Mouse (Mus musculus) Muller cell, postnatal 12 days (primary cell): Measurements from ENCODE around the gene Nrl.

ENCODE experiments used
- DNase-seq: peaks from one replicate; pipeline ENCODE4 v3.0.0-alpha.2; 2015; ENCODE audit errors: inconsistent ontology term

The Nrl gene

GRCm38 (mm10) chr14:55524785-55525184 is at the start of gene Nrl:
Gene Nrl (minus strand): TSS chr14:55524981.
- no peak for DNase-seq

GRCm38 (mm10) chr14:55571760-55572159 is 47.0 kb upstream of the Nrl start:
- no peak for DNase-seq

GRCm38 (mm10) chr14:55570588-55570987 is 45.8 kb upstream of the Nrl start:
- no peak for DNase-seq

GRCm38 (mm10) chr14:55567496-55567895 is 42.7 kb upstream of the Nrl start:
- DNase-seq: no peak

- DNase-seq: no peak
These were observed 41.0 kb upstream of the Nrl start for GRCm38 (mm10) chr14:55565748-55566147.

GRCm38 (mm10) chr14:55563249-55563648 is 38.5 kb upstream of the Nrl start:
- no peak for DNase-seq

GRCm38 (mm10) chr14:55561860-55562259 is 37.1 kb upstream of the Nrl start:
- no peak for DNase-seq

GRCm38 (mm10) chr14:55560202-55561073 is 35.7 kb upstream of the Nrl start, which contains the start of gene A730061H03Rik:
Gene A730061H03Rik (minus strand): TSS chr14:55560406.
- DNase-seq: peak; percentile 100

GRCm38 (mm10) chr14:55559799-55560201 is 35.0 kb upstream of the Nrl start, which contains the start of gene Dcaf11:
Gene Dcaf11 (plus strand): TSS chr14:55560006.
- DNase-seq: peak; percentile 96

GRCm38 (mm10) chr14:55558740-55559448 is 34.1 kb upstream of the Nrl start:
- DNase-seq: no peak

GRCm38 (mm10) chr14:55557587-55557986 is 32.8 kb upstream of the Nrl start:
- no peak for DNase-seq

- DNase-seq: peak; percentile 60
These were observed 32.2 kb upstream of the Nrl start for GRCm38 (mm10) chr14:55557003-55557402.

- no peak for DNase-seq
These were observed 31.0 kb upstream of the Nrl start for GRCm38 (mm10) chr14:55555788-55556187.

- DNase-seq: no peak
These were observed 29.9 kb upstream of the Nrl start for GRCm38 (mm10) chr14:55554635-55555034.

- no peak for DNase-seq
These were observed 27.0 kb upstream of the Nrl start for GRCm38 (mm10) chr14:55551794-55552193.

GRCm38 (mm10) chr14:55551347-55551746 is 26.6 kb upstream of the Nrl start:
- DNase-seq: no peak

GRCm38 (mm10) chr14:55550191-55550590 is 25.4 kb upstream of the Nrl start:
- no peak for DNase-seq

GRCm38 (mm10) chr14:55544334-55544733 is 19.6 kb upstream of the Nrl start:
- DNase-seq: no peak

- no peak for DNase-seq
These were observed 17.5 kb upstream of the Nrl start for GRCm38 (mm10) chr14:55542268-55542667.

- DNase-seq: peak; percentile 73
These were observed 16.1 kb upstream of the Nrl start for GRCm38 (mm10) chr14:55540787-55541321.

- peak; percentile 96 for DNase-seq
These were observed 15.4 kb upstream of the Nrl start, which contains the start of gene Pck2 for GRCm38 (mm10) chr14:55540067-55540786. Gene Pck2 (plus strand): TSS chr14:55540266.
